Mouse (Mus musculus) brain, embryonic 14.5 days (tissue): ENCODE results near the gene Mgat4a. TPM values are rescaled to one million over a fixed set of nuclear protein-coding genes. Genes with fewer than 3 reads are reported as not detected.

Experiments
- DNase-seq: peaks from one replicate; pipeline ENCODE4 v3.0.0-alpha.2; 2011; ENCODE audit warnings: low read depth
- CTCF ChIP-seq: fragments of 200-500 bp; IDR thresholded peaks from 2 replicates; pipeline ENCODE4 v1.5.1; 2012; ENCODE audit warnings: inconsistent platforms, mild to moderate bottlenecking, moderate library complexity, borderline replicate concordance; ENCODE audit not compliant: insufficient read depth, insufficient read length; ENCODE audit errors: extremely low read depth
- POLR2A ChIP-seq: fragments of 200-500 bp; IDR thresholded peaks from 2 replicates; pipeline ENCODE4 v1.6.1; 2012; ENCODE audit warnings: mild to moderate bottlenecking, inconsistent platforms, borderline replicate concordance; ENCODE audit not compliant: poor library complexity, insufficient read depth, insufficient read length, severe bottlenecking; ENCODE audit errors: extremely low read depth
- polyA plus RNA-seq: library from polyadenylated mRNA; depleted of rRNA; stranded (reverse); fragments of >200 nt; gene quantifications from 2 replicates; pipeline ENCODE4 v1.2.3, GENCODE M21; 2012

Gene Mgat4a
- polyA plus RNA-seq, 1 experiment: 11.6 TPM

GRCm38 (mm10) chr1:37560356-37560755 is 19.5 kb upstream of the Mgat4a start:
- DNase-seq: peak; percentile 30
- no peak for TF ChIP-seq CTCF
- TF ChIP-seq POLR2A: no peak

- no peak for DNase-seq
- TF ChIP-seq CTCF (no peak), POLR2A (no peak)
These were observed 11.2 kb upstream of the Mgat4a start for GRCm38 (mm10) chr1:37551986-37552385.

- no peak for DNase-seq
- TF ChIP-seq CTCF: no peak
- no peak for TF ChIP-seq POLR2A
These were observed 8.7 kb upstream of the Mgat4a start for GRCm38 (mm10) chr1:37549501-37549900.

- no peak for DNase-seq
- TF ChIP-seq CTCF: no peak
- no peak for TF ChIP-seq POLR2A
These were observed 5.7 kb upstream of the Mgat4a start for GRCm38 (mm10) chr1:37546398-37547051.

- DNase-seq: no peak
- TF ChIP-seq CTCF (no peak), POLR2A (no peak)
These were observed 3.4 kb upstream of the Mgat4a start for GRCm38 (mm10) chr1:37544251-37544650.

- TF ChIP-seq CTCF (no peak), POLR2A (no peak)
- DNase-seq: no peak
These were observed 2.2 kb upstream of the Mgat4a start for GRCm38 (mm10) chr1:37543057-37543456.

GRCm38 (mm10) chr1:37539968-37540809 is 627 bp downstream of the Mgat4a start:
- peak; percentile 31 for DNase-seq
- no peak for TF ChIP-seq POLR2A
- TF ChIP-seq CTCF: no peak

GRCm38 (mm10) chr1:37534532-37535108 is 6.2 kb downstream of the Mgat4a start:
- DNase-seq: no peak
- TF ChIP-seq POLR2A (no peak), CTCF (no peak)

GRCm38 (mm10) chr1:37533181-37533580 is 7.6 kb downstream of the Mgat4a start:
- peak; percentile 11 for DNase-seq
- TF ChIP-seq POLR2A: no peak
- no peak for TF ChIP-seq CTCF

- DNase-seq: no peak
- no peak for TF ChIP-seq POLR2A
- TF ChIP-seq CTCF: no peak
These were observed 8.3 kb downstream of the Mgat4a start for GRCm38 (mm10) chr1:37532533-37532840.

GRCm38 (mm10) chr1:37531654-37532532 is 8.9 kb downstream of the Mgat4a start:
- TF ChIP-seq POLR2A (no peak), CTCF (no peak)
- no peak for DNase-seq
